Mouse (Mus musculus) heart, adult 9 months (tissue): ENCODE measurements around the gene Ccdc177.
A peak's percentile ranks its signal among the peaks of the same experiment; 100 is the strongest.
"Not testable (repeated sequence)": the region's sequence is repeated elsewhere in the genome, so short reads cannot be mapped to it uniquely, and the experiment has no call there.

Source experiments
- DNase-seq, 2 experiments: peaks; one replicate each; pipeline ENCODE4 v3.0.0; 2022; ENCODE audit warnings: low spot score in 2 of 2

Gene Ccdc177

DNA sequence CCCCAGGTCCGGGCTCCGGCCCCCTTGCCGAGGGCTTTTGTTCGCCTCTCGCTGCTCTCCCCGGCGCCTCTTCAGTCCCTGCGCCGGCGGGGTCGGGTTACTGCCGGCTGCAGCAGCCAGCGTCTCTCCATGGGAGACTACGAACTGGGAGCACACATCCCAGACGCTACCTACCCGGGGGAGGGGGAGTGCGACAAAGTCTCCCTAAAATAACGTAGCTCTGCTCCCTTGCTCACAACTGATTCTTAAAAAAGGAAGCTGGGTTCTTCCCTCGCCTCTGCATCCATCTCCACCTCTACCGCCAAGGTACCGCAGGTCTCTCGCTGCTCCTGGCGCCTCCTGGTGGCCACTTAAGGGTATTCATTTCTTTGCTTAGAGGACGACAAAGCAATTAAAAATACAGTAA, at the start of gene Ccdc177:
TSS of gene Ccdc177 (minus strand) at position 292 of the 406 bp plus-strand sequence.
- peak; percentile 24 to 64 for DNase-seq

DNA sequence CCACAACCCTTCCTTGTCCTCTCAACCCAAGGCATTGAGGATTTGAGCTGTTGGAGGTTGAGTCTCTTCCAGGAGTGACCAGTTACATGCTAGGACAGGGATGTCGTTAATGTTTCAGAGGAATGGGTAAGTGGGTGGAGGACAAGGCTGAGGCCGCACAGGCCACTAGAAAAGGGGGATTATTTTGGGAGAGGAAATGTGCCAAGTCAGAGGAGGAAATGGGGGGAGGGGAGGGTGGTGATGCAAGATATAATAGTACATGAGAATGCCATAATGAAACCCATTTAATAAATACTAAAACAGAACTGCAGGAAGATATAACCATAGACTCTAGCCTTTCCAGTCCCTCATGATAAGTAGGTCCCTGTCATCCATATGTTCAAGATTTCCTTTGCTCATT, 49.5 kb upstream of the Ccdc177 start:
- no peak for DNase-seq

DNA sequence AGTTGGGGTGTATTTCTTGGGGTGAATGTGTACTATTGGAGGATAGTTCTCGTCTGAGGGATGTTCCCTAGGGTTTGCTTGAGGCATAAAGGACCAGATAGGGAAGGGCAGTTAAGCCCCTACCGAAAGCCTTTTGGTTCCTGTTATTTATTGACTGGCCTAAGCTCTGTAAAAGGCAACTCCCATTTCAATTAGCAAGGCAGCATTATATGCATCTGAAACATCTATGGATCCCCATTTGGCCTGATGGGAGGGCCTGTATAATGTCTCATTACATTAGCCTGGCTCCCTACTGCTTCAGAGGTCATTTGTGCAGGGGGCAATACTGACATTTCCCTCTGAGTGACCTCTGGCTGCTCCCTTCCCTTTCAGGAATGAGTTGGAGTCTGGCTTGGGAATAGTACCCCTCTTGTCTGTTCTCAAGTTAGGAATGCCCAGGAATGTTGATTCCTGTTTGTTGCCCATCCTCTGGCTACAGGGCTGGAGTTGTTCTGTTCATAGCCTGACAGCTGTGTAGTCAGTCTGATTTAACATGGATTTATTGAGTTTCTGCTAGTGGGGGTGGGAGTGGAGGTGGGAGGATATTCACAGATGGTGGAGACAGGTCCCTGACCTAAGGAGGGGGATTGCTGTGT, 47.1 kb upstream of the Ccdc177 start:
- no peak for DNase-seq

DNA sequence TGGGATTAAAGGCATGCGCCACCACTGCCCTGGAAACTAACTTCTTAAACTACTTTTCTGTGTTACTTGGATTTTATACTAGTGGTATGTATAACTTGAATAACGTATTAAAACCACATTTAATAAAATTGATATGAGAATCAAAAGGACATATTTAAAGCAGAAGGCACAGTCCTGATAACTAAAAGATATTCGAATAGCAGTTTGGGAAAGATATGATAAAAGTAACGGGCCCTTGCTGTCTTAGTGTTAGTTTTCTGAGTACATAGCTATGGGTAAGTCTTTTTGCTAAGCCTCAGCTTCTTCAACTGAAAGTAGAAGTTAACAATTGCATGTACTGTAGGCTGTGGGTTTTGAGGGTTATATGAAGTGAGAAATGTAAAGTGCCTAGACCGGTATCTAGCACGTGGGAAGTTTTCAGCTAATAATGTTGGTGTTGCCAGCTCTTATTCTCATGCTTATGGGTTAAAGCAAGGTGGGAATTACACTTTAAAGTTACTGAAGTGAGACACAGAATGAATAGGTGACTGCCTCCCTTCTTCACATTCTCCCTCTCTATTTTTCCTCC, 44.5 kb upstream of the Ccdc177 start:
- DNase-seq, result no peak

DNA sequence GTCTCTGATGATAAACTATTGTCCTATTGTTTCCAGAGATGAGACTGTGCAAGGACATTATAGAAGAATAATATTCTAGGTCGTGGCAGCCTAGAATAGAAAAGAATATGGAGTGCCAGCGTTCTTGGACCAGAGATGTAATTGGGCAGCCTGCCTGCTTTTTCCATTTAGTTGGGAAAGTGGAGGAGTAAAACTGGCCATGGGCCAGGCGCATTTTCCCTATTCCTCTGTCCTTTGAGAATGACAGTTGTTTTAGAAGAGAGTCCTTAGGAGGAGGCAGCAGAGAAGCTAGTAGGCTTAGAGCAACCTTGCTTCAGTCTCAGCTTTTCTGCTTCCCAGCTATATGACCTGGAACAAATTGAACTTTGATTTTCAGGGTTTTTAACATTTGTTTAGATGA, 43.4 kb upstream of the Ccdc177 start:
- DNase-seq, result peak in 1 of 2 experiments; percentile 64

DNA sequence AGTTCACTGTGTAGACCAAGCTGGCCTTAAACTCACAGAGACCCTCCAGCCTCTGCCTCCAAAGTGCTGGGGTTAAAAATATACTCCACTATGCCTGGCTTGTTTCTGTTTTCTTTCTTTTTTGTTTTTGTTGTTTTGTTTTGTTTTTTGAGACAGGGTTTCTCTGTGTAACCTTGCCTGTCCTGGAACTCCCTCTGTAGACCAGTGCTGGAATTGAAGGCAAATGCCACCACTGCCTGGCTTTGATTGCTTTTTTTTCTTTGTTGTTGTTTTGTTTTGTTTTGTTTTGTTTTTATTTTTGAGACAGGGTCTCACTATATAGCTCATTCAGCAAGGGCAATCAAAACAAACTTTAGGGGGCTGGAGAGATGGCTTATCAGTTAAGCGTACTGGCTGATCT, 41.0 kb upstream of the Ccdc177 start:
- DNase-seq, result no peak

DNA sequence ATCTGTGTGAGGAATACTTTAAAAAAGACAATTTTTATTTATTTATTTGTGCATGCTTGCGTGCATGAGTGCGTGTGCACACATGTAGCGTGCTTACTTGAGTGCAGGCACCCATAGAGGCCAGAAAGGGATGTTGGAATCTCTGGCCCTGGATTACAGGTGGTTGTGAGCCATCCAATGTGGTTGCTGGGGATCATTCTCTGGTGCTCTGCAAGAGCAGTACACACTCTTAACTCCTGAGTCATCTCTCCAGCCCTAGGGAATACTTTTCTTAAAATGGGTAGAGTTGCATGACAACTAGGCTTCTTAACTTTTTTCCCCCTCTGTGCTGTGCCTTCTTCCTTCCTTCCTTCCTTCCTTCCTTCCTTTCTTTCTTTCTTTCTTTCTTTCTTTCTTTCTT, 39.7 kb upstream of the Ccdc177 start:
- DNase-seq, result no peak

DNA sequence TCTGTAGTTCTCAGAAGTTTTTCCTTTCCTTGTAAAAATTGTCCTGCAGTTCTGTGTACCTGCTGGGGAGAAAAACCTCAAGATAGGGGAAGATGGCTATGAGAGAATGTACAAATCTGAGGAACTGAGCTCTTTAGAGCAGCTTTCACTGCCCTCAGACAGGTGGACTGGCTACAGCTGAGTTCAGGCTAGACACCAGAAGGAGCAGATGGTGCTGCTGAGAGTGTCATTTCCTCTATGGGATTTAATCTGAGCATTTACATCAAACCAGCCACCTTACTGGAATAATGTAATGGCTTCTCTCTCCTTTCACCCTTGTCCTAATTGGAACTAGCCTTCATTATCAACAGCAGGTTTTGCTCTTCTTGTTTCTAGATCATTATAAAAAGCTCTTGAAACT, 37.8 kb upstream of the Ccdc177 start:
- no peak for DNase-seq

DNA sequence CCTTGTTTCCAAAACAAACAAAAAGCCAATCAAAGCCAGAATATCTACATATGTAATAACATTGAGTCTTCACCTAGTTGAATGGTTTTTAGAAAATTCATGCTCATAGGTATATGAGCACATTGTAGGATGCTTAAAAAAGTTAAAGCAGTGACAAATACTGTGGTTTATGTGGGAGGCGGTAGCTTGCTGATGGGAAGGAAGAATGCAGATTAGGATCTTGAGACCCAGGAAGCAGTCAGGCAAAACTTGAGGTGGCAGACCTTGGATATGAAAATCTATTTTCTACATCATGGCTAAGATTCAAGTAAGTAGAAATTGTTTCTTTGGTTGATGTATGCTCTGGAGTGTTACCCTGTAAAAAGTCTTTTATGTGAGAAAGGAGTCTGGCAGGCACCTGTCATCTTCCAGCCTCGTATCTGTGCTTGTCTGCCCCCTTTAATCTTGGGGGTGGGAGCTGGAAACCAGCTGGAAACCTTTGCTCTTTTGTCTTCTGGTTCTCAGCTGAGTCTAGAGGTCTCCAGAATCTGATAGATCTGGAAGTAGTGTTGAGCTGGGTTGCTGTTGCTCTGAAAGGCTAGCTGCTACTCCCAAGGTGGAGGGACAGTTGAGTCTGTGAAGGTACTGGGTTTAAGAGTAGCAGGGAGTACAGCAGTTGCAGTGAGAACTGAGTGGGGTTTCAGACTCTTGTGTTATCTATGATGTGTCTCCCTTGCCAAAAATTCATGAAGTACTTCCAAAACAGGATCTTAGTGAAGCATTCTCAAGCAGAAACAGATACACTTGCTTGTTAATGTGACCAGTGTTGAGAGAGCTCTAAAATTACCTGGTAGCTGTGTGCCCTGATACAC, 34.7 kb upstream of the Ccdc177 start:
- no peak for DNase-seq

DNA sequence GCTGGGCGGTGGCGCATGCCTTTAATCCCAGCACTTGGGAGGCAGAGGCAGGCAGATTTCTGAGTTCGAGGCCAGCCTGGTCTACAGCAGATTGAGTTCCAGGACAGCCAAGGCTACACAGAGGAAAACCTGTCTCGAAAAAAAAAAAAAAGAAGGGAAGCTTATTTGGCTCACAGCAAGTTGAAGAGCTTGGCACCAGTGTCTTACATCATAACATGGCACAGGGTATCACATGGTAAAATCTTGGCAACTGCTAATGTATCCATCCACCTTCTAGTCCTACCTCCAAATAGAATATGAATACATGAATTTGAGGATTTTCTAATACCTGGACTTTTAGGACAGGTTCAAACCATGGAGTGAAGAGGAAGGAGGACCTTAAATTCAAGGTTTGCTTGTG, 34.0 kb upstream of the Ccdc177 start:
- DNase-seq, result no peak

DNA sequence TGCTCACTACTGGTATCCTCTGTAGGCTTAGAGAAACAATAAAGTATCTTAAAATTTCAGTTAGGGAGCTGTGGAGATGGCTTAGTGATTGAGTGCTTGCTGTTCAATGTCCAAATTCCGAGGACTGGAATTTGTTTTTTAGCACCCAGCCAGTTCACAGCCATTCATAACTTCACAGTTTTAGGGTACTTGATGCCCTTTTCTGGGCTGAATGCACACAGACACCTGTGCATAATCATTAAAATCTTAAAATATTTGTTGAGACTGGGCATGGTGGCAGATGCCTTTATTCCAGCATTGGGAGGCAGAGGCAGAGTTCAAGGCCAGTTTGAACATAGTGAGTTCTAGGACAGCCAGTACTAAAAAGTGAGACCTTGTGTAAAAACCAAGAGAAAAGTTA, 33.0 kb upstream of the Ccdc177 start:
- no peak for DNase-seq

DNA sequence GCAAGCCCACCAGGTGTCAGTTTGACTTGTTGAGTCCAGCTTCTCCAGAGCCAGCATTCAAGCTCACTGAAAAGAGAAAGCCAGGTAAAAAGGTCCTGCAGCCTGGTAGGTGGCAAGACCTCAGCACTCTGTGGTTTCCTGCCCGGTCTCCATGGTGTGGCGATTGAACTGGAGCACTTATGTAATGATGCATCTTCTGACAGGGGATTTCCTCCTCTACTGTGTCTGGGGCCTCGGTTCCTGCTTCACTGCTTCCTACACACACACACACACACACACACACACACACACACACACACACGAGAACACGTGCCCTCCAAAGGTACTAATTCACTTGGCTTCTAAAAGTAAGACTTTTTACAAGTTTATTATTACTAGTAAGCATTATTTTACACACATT, 32.4 kb upstream of the Ccdc177 start:
- DNase-seq, result peak; percentile 49 to 83

DNA sequence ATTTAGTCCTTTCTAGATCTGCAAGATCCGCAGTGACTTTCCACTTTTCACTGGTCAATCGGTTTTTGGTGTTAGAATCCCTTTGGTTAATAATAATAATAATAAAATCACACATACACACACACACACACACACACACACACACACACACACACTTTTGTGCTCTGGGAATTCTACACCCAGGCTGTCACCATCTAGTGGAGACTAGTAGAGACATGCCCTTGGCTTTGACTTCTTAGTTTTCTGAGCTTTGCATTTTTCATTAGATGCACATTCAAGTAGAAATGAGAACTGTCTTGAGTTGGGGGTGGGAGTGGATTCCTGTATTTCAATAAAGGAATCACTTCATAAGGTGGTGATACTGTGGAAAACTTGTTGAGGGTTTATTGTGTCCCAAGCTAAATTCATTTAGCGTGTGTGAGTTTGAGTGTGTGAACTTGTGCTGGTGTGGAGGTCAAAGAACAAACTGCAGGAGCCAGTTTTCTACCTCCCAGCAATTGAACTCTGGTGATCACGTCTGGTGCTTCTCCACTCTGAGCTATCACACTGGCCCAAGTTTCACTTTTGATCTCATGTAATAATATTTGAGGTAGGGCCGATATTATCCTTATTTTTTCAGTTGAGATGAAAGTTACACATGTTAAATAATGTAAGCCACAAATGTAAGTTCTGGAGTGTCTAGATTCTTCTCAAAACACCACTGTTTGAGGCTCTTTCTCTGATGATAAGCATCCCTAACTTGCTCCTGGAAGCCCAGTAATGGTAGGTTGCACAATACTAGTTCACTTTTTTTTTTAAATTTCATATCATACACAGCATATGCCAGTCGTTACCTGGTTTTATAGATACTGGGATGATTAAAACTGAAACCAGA, 31.3 kb upstream of the Ccdc177 start:
- DNase-seq, result peak in 1 of 2 experiments; percentile 39

DNA sequence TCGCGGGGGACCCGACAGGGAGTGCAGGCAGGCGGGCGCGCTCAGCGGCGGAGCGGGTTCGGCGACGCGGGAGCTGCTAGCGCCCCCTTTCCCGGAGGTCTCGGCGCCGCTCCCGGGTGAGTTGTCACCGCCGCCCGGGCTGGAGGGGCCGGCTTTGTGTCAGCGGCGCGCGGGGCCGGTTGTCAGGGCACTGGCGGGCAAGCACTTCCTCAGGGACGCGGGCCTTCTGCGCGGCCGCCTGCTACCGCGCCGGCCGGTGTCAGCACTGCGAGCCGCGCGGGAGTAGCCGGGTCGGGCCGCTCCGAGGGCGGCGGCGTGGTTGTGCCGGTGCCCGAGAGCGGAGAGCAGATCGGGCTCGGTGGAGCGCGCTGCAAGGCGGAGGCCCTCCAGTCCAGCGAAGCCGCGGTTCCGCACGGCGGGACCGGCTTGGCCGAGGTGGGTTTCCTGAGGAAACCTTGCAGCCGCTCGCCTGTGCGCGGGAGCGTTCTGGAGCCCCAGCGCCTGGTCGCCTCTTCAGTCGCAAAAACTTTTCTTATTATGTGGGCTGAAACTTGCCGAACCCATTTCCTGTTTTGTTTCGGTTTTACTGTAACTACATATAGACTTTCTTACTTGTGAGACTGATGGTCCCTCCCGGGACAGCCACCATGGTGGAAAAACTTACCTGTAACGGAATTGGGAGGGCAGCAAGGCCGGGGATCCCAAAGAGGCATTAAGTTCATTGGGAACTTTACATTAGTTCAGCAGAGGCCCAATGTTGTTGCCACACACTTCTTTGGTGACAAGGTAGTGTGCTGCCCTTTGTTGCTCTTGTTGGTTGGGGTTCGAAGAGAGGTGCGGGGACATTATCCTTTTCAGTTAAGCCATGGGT, 30.4 kb upstream of the Ccdc177 start:
- DNase-seq, result peak in 1 of 2 experiments; percentile 31

DNA sequence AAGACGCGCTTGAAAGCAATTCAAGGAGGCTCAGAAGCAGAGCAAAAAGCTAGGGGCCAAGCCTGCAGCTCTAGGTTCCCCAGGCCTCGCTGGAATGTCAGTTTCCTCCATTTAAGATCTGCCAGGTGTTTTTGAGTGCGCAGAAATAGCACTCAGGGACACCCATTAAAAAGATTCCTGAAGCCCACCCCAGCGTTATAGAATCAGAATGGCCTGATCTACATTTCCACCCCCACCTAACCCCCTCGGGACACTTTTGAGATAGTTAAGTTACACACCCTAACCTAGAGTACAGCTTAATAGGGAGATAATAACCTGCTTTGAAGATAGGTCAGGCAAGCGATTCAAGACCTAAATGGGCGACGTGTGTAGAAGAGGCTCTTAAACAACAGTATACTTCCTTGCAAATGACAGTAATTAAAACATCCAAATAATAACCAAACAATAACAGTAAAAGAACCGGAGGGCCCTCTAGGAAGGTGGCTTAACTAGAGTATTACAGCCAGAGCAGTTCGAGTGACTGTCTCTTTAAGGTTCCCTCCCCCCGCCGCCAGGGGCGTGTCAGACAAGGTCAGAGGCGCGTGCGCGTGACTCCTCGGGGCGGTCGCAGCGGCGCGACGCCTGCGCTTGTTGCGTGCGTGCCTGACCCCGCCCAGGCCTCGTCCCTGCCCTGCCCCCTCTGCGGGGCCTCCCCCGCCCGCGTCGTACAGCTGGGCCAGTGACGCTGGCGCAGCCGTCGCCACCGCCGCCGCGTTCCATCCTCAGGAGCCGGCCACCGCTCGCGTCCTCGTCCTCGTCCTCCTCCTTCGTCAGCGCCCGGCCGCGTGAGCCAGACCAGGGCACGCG, 29.6 kb upstream of the Ccdc177 start, which contains the start of gene Susd6:
TSS of gene Susd6 (plus strand) at position 662 of the 846 bp plus-strand sequence.
- peak; percentile 98 for DNase-seq

DNA sequence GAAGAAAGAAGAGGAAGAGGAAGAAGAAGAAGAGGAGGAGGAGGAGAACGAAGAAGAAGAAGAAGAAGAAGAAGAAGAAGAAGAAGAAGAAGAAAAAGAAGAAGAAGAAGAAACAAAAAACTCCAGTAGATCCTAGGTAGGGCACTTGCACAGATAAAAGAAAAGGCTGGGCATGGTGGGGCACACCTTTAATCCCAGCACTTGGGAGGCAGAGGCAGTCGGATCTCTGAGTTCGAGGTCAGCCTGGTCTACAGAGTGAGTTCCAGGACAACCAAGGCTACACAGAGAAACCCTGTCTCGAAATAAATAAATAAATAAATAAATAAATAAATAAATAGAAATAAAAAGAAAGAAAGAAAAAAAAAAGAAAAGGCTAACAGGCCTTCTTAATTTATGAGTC, 28.8 kb upstream of the Ccdc177 start:
- DNase-seq, result not testable (repeated sequence)

DNA sequence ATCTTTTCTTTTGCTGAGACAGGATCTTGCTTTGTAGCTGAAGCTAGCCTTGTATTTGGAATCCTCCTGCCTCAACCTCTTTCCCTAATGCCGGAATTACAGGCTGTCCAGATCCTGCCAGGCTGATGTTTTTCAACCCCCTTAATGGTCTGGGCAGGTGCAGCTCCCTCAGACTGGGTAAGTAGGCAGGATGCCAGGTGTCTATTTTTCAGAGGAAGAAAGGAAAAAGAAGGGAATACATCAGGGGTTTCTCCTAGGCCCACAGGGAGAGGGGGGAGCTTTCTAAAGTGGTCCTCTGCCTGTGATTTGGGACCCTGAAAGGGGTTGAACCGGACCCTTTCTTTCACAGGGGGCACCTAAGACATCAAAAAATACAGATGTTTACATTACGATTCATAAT, 27.7 kb upstream of the Ccdc177 start:
- DNase-seq, result no peak

DNA sequence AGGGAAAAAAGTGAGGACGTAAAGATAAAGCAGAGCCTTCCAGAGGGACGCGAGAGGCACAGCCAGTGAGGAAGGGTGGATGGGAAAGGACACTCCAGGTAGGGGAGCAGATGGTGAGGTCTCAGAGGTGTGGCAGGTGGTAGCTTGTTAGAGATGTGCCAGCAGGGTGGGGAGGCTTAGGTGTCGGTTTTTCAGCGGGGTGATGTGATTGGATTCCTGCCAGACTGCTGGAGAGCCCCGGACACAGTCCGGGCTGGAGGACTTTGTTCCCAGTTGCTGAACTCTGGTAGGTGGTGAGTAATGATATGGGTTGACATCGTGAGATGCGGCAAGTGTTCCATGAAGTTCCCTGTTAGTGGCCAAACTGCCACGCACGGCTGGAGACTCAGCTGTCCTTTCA, 27.1 kb upstream of the Ccdc177 start:
- DNase-seq, result no peak

DNA sequence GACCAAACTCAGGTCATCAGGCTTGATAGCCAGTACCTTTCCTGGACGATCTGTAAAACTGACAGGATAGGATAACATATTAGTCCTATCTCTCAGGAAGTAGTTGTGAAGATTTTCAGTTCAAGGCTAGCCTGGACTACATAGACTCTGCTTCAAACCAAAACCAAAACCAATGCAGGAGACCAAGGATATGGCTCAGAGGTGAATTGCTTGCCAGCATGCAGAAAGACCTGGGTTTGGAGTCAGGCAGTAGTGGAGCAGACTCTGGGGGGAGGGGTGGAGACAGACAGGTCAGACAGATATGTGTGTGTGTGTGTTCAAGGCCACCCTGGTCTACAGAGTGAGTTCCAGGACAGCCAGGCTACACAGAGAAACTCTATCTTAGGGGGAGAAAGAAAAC, 26.1 kb upstream of the Ccdc177 start:
- DNase-seq, result no peak

DNA sequence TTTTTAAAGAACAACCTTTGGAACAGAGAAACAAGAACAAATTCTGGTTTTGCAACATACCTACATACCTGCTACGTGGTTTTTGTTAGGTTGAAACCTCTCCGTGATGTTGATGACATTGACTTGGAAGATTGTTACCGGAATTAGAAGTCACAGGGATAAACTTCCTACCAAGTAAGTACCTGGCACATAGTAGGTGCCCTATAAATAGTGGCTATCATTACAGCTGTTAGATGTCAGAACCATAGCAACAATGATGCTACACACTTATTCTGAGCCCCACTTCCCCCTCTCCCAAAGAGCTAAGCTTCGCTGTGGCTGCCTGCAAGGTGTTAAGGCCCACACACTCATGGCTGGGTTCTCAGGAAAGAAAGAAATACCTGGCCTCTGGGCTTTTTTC, 25.1 kb upstream of the Ccdc177 start:
- no peak for DNase-seq
